In genomic region chr1:166043451-166044149, GRCm38 (mm10) we compare ENCODE assay signal across 10 mouse cellular contexts. TPM values are rescaled to one million over a fixed set of nuclear protein-coding genes. Genes with fewer than 3 reads are reported as not detected.
A peak's percentile ranks its signal among the peaks of the same experiment; 100 is the strongest.
DNase-seq lines count a peak whose midpoint lies in the region; ATAC-seq and TF ChIP-seq lines count a peak whose summit lies in the region.
"Had no signal": no experiment of that assay in that cellular context is flagged by ENCODE, and none has a peak within 500 bp of the region (broad histone marks: within the 10 kb centered on the region; RNA-seq: fewer than 3 reads in every experiment).

No protein-coding gene starts in this region.

- H3K4me2 ChIP-seq in forebrain, embryonic 16.5 days (ENCODE audit: low read length), result no peak overlapping the region
- peak overlapping the region; percentile 98 for H3K4me2 ChIP-seq in myocyte (ENCODE audit: low read depth)
- H3K4me2 ChIP-seq: embryonic facial prominence, embryonic 13.5 days; limb, embryonic 15.5 days had no signal

- H3K36me3 ChIP-seq in forebrain, embryonic 16.5 days (ENCODE audit: control insufficient read depth, insufficient read depth), result no peaks in the 10 kb centered on the region
- H3K36me3 ChIP-seq in myocyte (ENCODE audit: control insufficient read depth, insufficient read depth), result no peaks in the 10 kb centered on the region
- H3K36me3 ChIP-seq: embryonic facial prominence, embryonic 13.5 days; limb, embryonic 15.5 days had no signal

- no peak overlapping the region for H3ac ChIP-seq in myocyte (ENCODE audit: control insufficient read depth, insufficient read length)

- no peak; the same call in 1 of the 2 replicates for TF ChIP-seq CTCF in left cerebral cortex, adult 2 months (IDR thresholded peaks at IDR 0.05)
- no peak for TF ChIP-seq CTCF in lung, adult 2 months (IDR thresholded peaks at IDR 0.05; ENCODE audit: insufficient read depth, low read length)

- WGBS in forebrain, embryonic 16.5 days, result 71% methylated on average over 21 of the region's 21 CpGs
- WGBS in lung, adult 2 months, result 65% methylated on average over 21 of the region's 21 CpGs

- H3K27me3 ChIP-seq in forebrain, embryonic 16.5 days (replicated peaks; ENCODE audit: control insufficient read depth, insufficient read depth, low read length), result peaks cover 7% of the 10 kb centered on the region; the same call in 1 of the 2 replicates
- H3K27me3 ChIP-seq in myocyte (ENCODE audit: control insufficient read depth, insufficient read depth, insufficient read length), result no peaks in the 10 kb centered on the region

- ATAC-seq in forebrain, embryonic 16.5 days, result peak; percentile 34

- no peaks in the 10 kb centered on the region for H3K9me3 ChIP-seq in forebrain, embryonic 16.5 days (ENCODE audit: control insufficient read depth, low read length)
- H3K9me3 ChIP-seq: embryonic facial prominence, embryonic 13.5 days; limb, embryonic 15.5 days had no signal

- intact Hi-C loops in left cerebral cortex, adult 2 months (cut with DNase I), result no loop called here

- no peak overlapping the region for H3K27ac ChIP-seq in left cerebral cortex, adult 2 months
- no peak overlapping the region for H3K27ac ChIP-seq in forebrain, embryonic 16.5 days (ENCODE audit: low read length)
- H3K27ac ChIP-seq: embryonic facial prominence, embryonic 13.5 days; limb, embryonic 15.5 days had no signal

- peak; percentile 32 to 40 for DNase-seq in left cerebral cortex, adult 2 months (ENCODE audit: extremely low spot score in 1 of 2, low spot score in 2 of 2)
- no peak for DNase-seq in left cerebral cortex, adult 11 months (ENCODE audit: low spot score)
- DNase-seq in R1 (ENCODE audit: low read depth, low spot score), result peak; percentile 43
- no peak for DNase-seq in gastrocnemius, postnatal 10 days
- no peak for DNase-seq in urinary bladder, adult 18-20 months (ENCODE audit: low spot score in 2 of 2)
- no peak for DNase-seq in lung, adult 2 months

- peak; percentile 10 for TF ChIP-seq POLR2A in myocyte (IDR thresholded peaks at IDR 0.05; ENCODE audit: insufficient read length, low read depth)
- TF ChIP-seq POLR2A in lung, adult 2 months (IDR thresholded peaks at IDR 0.05; ENCODE audit: borderline replicate concordance, extremely low read depth, low read depth, low read length), result no peak

- no peak overlapping the region for H3K9ac ChIP-seq in forebrain, embryonic 16.5 days (replicated peaks; ENCODE audit: low read depth, low read length)
- H3K9ac ChIP-seq: embryonic facial prominence, embryonic 13.5 days; limb, embryonic 15.5 days had no signal

- peaks cover 18% of the 10 kb centered on the region for H3K4me1 ChIP-seq in forebrain, embryonic 16.5 days (replicated peaks; ENCODE audit: control insufficient read depth, insufficient read depth, low read length)
- H3K4me1 ChIP-seq in lung, adult 2 months (ENCODE audit: control insufficient read depth, insufficient read depth, low read length), result peaks cover 6% of the 10 kb centered on the region

- H3K4me3 ChIP-seq in left cerebral cortex, adult 2 months, result no peak overlapping the region
- no peak overlapping the region for H3K4me3 ChIP-seq in forebrain, embryonic 16.5 days (replicated peaks; ENCODE audit: low read length)
- no peak overlapping the region for H3K4me3 ChIP-seq in myocyte
- no peak overlapping the region for H3K4me3 ChIP-seq in lung, adult 2 months (replicated peaks; ENCODE audit: extremely low read depth, low read depth, low read length)
- H3K4me3 ChIP-seq: embryonic facial prominence, embryonic 13.5 days; limb, embryonic 15.5 days had no signal

- no peaks in the 10 kb centered on the region for H3K79me2 ChIP-seq in myocyte (ENCODE audit: control insufficient read depth, insufficient read depth)

TF ChIP-seq in myocyte, 11 proteins besides CTCF, POLR2A, EP300 and RAD21:
- TF ChIP-seq USF1 (IDR thresholded peaks at IDR 0.05; ENCODE audit: low read depth) (no peak), TCF12 (IDR thresholded peaks at IDR 0.05; ENCODE audit: insufficient read depth, poor library complexity, severe bottlenecking) (peak; percentile 70), MYOD1 (IDR thresholded peaks at IDR 0.05; ENCODE audit: control insufficient read depth in 1 of 3, insufficient read length in 2 of 3, low read depth in 2 of 3) (peak; percentile 54 to 97 (median 95)), TCF3 (IDR thresholded peaks at IDR 0.05; ENCODE audit: insufficient read length, low read depth) (peak; percentile 69), MYOG (IDR thresholded peaks at IDR 0.05; ENCODE audit: control insufficient read depth in 1 of 3, insufficient read depth in 1 of 3, insufficient read length in 2 of 3, low read depth in 2 of 3) (peak; percentile 88 to 97 (median 93)), CEBPB (IDR thresholded peaks at IDR 0.05; ENCODE audit: insufficient read depth, poor library complexity, severe bottlenecking) (0 out of 2 replicates have a peak, but pooled peaks have one; percentile 5)

RNA-seq across cellular contexts. Expression of gene Pou2f1, which starts 41.1 kb away (rescaled TPM):
- 10 to 100 TPM; 18.0 to 22.8 TPM for total RNA-seq in left cerebral cortex, adult 2 months (2021)
- 22.7 and 22.9 TPM in 2 replicates for polyA plus RNA-seq in forebrain, embryonic 16.5 days (2015; fragmentation: Nextera tagmentation; extraction: Ambion mirVana)
- polyA plus RNA-seq in myocyte (2012; fragmentation: generic; extraction: Trizol), result 2.1 TPM
- total RNA-seq in gastrocnemius, postnatal 10 days (2021), result 10 to 100 TPM in 1 of 2 experiments, 1 to 10 TPM in 1; 9.6 to 11.4 TPM
- 13.7 and 17.9 TPM in 2 replicates for polyA plus RNA-seq in lung, adult 2 months (2012; rRNA removed)

Comparison
In these comparisons a context has a peak if more than half of its experiments do, and no peak if none do; other contexts are left out.
1. DNase-seq: peak in left cerebral cortex, adult 2 months (2 of 2) and R1 (single experiment); none in left cerebral cortex, adult 11 months (single experiment), gastrocnemius, postnatal 10 days (single experiment), urinary bladder, adult 18-20 months (0 of 2) and lung, adult 2 months (single experiment).